Comparison of ENCODE assay signal across 7 mouse cellular contexts in genomic region chr16:8869715-8870114, GRCm38 (mm10). TPM values are rescaled to one million over a fixed set of nuclear protein-coding genes. Genes with fewer than 3 reads are reported as not detected.
DNase-seq lines count a peak whose midpoint lies in the region; ATAC-seq and TF ChIP-seq lines count a peak whose summit lies in the region.

No protein-coding gene starts in this region.

- H3K4me3 ChIP-seq in left cerebral cortex, adult 2 months, result no peak overlapping the region
- H3K4me3 ChIP-seq in midbrain, embryonic 11.5 days (ENCODE audit: low read depth, low read length), result no peak overlapping the region

- no peaks in the 10 kb centered on the region for H3K36me3 ChIP-seq in midbrain, embryonic 11.5 days (ENCODE audit: control insufficient read depth, insufficient read depth, low read length)

- no peak overlapping the region for H3K27ac ChIP-seq in left cerebral cortex, adult 2 months
- no peak overlapping the region for H3K27ac ChIP-seq in midbrain, embryonic 11.5 days (ENCODE audit: low read depth, low read length)

- no peaks in the 10 kb centered on the region for H3K4me1 ChIP-seq in midbrain, embryonic 11.5 days (ENCODE audit: control insufficient read depth, insufficient read depth, low read length)

- WGBS in midbrain, embryonic 11.5 days, result 29% methylated on average over 2 of the region's 2 CpGs

- intact Hi-C loops in left cerebral cortex, adult 2 months (cut with DNase I), result loop anchor here (1.0 to 10.0 kb wide), 4 partner anchors 62 to 462 kb away; no protein-coding TSS in a partner anchor

- no peak overlapping the region for H3K4me2 ChIP-seq in midbrain, embryonic 11.5 days

- DNase-seq in ZHBTc4 (ENCODE audit: low read depth, low spot score), result peak; percentile 94
- DNase-seq in cerebellum, postnatal 10 days, result peak; percentile 87
- peak; percentile 76 for DNase-seq in gastrocnemius, adult 18-20 months (ENCODE audit: low spot score)
- peak; percentile 82 for DNase-seq in induced T-regulatory cell, adult 2 months (ENCODE audit: low read depth)
- DNase-seq in left cerebral cortex, adult 2 months (ENCODE audit: extremely low spot score in 1 of 2, low spot score in 2 of 2), result peak; percentile 70 to 71
- peak; percentile 91 for DNase-seq in midbrain, embryonic 11.5 days (ENCODE audit: low spot score, missing footprints)
- peak; percentile 68 for DNase-seq in right cerebral cortex, postnatal 4 days

- no peaks in the 10 kb centered on the region for H3K27me3 ChIP-seq in midbrain, embryonic 11.5 days (ENCODE audit: control insufficient read depth, insufficient read depth, low read length)

- TF ChIP-seq CTCF in left cerebral cortex, adult 2 months (IDR thresholded peaks at IDR 0.05), result peak; percentile 92

- H3K9ac ChIP-seq in midbrain, embryonic 11.5 days (ENCODE audit: low read length), result no peak overlapping the region

- H3K9me3 ChIP-seq in midbrain, embryonic 11.5 days (ENCODE audit: control insufficient read depth, low read length), result no peaks in the 10 kb centered on the region

- peak; percentile 46 for ATAC-seq in midbrain, embryonic 11.5 days (ENCODE audit: low FRiP score)

RNA-seq across cellular contexts. Expression of gene 1810013L24Rik, which starts 39.8 kb away (rescaled TPM):
- 10 to 100 TPM; 78.1 to 92.4 TPM for total RNA-seq in gastrocnemius, adult 18-20 months (2021)
- 100 to 1,000 TPM; 111 TPM for total RNA-seq in left cerebral cortex, adult 2 months (2021)
- polyA plus RNA-seq in midbrain, embryonic 11.5 days (2014; fragmentation: Nextera tagmentation; extraction: Ambion mirVana), result 21.6 and 23.7 TPM in 2 replicates
